Mouse (Mus musculus): ENCODE measurements at regions not wholly inside any gene's neighbourhood (a gene's known extent, or its start where the extent isn't known, plus 50 kb on each side); places are given as distances from the start of the nearest gene placed in this dataset.
"Not testable (repeated sequence)": the region's sequence is repeated elsewhere in the genome, so short reads cannot be mapped to it uniquely, and the experiment has no call there.

GRCm38 (mm10) chr17:82379371-82379770 lies 641.2 kb upstream of the Slc8a1 start:
- TF ChIP-seq GATA1, TAL1 (IDR thresholded peaks at IDR 0.05; ENCODE audit: low read length): not testable (repeated sequence)

Measured in erythroblast, embryonic 14.5 days (primary cell).